Mouse (Mus musculus): ENCODE data around the gene E2f4.

E2f4 gene

GRCm38 (mm10) chr8:105312891-105313481 lies 15.5 kb downstream of the E2f4 start:
- in situ Hi-C loops (cut with MboI, MseI), result no loop called here

GRCm38 (mm10) chr8:105313622-105314402 lies 16.3 kb downstream of the E2f4 start:
- in situ Hi-C loops (cut with MboI, MseI), result no loop called here

- in situ Hi-C loops (cut with MboI, MseI), result no loop called here
Measured at GRCm38 (mm10) chr8:105315073-105315769, 17.8 kb downstream of the E2f4 start.

GRCm38 (mm10) chr8:105317941-105318340 lies 20.5 kb downstream of the E2f4 start:
- in situ Hi-C loops (cut with MboI, MseI), result no loop called here

- in situ Hi-C loops (cut with MboI, MseI), result no loop called here
Measured at GRCm38 (mm10) chr8:105318662-105319190, 21.3 kb downstream of the E2f4 start.

GRCm38 (mm10) chr8:105323183-105323582 lies 25.7 kb downstream of the E2f4 start:
- in situ Hi-C loops (cut with MboI, MseI), result no loop called here

GRCm38 (mm10) chr8:105325641-105326093 lies 28.2 kb downstream of the E2f4 start:
- in situ Hi-C loops (cut with MboI, MseI), result no loop called here

- in situ Hi-C loops (cut with MboI, MseI), result no loop called here
Measured at GRCm38 (mm10) chr8:105326141-105326672, 28.7 kb downstream of the E2f4 start, which contains the start of the genes Lrrc29 and Tmem208. Gene Lrrc29, minus strand, starts transcription at chr8:105326278. Gene Tmem208, plus strand, starts transcription at chr8:105326354.

- in situ Hi-C loops (cut with MboI, MseI), result no loop called here
Measured at GRCm38 (mm10) chr8:105326968-105327367, 29.5 kb downstream of the E2f4 start.

GRCm38 (mm10) chr8:105330325-105330724 lies 32.9 kb downstream of the E2f4 start:
- in situ Hi-C loops (cut with MboI, MseI), result no loop called here

- in situ Hi-C loops (cut with MboI, MseI), result no loop called here
Measured at GRCm38 (mm10) chr8:105331469-105331868, 34.0 kb downstream of the E2f4 start.

- in situ Hi-C loops (cut with MboI, MseI), result no loop called here
Measured at GRCm38 (mm10) chr8:105331931-105332330, 34.5 kb downstream of the E2f4 start.

GRCm38 (mm10) chr8:105332523-105332922 lies 35.1 kb downstream of the E2f4 start:
- in situ Hi-C loops (cut with MboI, MseI), result no loop called here

GRCm38 (mm10) chr8:105336373-105337130 lies 39.1 kb downstream of the E2f4 start:
- in situ Hi-C loops (cut with MboI, MseI), result no loop called here

- in situ Hi-C loops (cut with MboI, MseI), result no loop called here
Measured at GRCm38 (mm10) chr8:105338992-105339391, 41.5 kb downstream of the E2f4 start.

- in situ Hi-C loops (cut with MboI, MseI), result no loop called here
Measured at GRCm38 (mm10) chr8:105339886-105340635, 42.6 kb downstream of the E2f4 start.

- in situ Hi-C loops (cut with MboI, MseI), result no loop called here
Measured at GRCm38 (mm10) chr8:105341399-105341798, 43.9 kb downstream of the E2f4 start.

GRCm38 (mm10) chr8:105342768-105343167 lies 45.3 kb downstream of the E2f4 start:
- in situ Hi-C loops (cut with MboI, MseI), result no loop called here

- in situ Hi-C loops (cut with MboI, MseI), result no loop called here
Measured at GRCm38 (mm10) chr8:105343791-105344574, 46.5 kb downstream of the E2f4 start.
